Mouse (Mus musculus): ENCODE measurements at regions not wholly inside any gene's neighbourhood (a gene's known extent, or its start where the extent isn't known, plus 50 kb on each side); places are given as distances from the start of the nearest gene placed in this dataset.

DNA sequence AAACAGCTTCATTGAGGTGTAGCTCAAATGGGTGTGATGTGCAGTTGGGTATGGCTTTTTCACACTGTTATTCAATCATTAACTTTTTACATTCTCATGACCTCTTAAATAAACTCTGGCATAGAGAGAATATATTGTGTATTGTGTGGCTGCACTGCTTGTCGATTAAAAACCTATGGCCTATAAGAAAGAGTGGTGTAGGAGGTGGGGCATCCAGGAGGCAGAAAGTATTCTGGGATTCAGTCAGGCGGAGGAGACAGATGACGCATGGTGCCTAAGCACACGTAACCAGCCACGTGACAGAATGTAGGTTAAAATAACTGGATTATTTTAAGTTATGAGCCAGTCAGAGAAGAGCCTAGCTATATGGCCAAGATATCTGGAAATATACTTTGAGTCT, 78.2 kb upstream of the Slc16a7 start:
- no peak for DNase-seq (ENCODE audit: low read depth)

GRCm38 (mm10) chr10:125488350-125488749, 99.1 kb upstream of the Slc16a7 start:
- no peak for DNase-seq (ENCODE audit: low read depth)

DNA sequence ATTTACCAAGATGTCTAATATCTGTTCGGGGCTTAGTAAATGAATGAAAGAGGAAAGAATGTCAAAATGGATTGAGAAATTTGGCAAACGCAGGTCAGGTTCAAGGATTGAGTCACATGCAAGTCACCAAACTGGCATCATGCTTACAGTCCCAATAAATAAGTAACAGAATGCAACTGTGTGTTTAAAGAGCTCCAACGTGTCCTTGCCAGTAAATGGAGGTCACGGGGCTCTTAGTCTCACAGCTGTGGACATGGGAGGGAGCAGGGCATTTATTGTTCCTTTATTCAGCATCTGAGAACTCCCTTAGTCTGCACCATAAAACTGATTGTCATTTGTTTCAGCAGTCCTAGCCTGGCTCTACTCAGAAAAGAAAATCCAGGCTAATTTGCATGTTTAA, 101.1 kb upstream of the Slc16a7 start:
- no peak for DNase-seq (ENCODE audit: low read depth)

GRCm38 (mm10) chr10:125494489-125494888, 105.2 kb upstream of the Slc16a7 start:
- DNase-seq (ENCODE audit: low read depth) = no peak

GRCm38 (mm10) chr10:125498347-125498746, 109.1 kb upstream of the Slc16a7 start:
- no peak for DNase-seq (ENCODE audit: low read depth)

DNA sequence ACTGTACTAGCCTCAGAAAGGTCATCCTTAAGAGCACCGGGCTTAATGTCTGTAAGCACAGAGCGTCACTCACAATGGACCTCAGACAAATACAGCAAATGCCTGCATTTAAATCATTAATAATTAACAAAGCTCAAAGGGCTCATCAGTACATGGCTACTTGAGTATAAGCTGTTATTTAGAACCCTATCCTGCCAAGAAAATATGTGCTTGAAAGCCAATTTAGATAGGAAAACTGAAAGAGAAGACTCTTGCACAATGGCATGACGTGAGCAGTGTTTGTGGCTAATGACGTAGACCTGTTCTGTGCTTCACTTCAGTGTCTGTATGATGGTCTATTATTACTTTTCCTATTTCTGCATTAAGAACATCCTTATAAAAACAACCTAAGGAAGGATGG, 111.1 kb upstream of the Slc16a7 start:
- DNase-seq (ENCODE audit: low read depth) = no peak

GRCm38 (mm10) chr10:125515026-125515425, 125.8 kb upstream of the Slc16a7 start:
- DNase-seq (ENCODE audit: low read depth) = no peak

GRCm38 (mm10) chr10:125530876-125531275, 141.6 kb upstream of the Slc16a7 start:
- DNase-seq (ENCODE audit: low read depth) = no peak

- DNase-seq (ENCODE audit: low read depth) = no peak
Measured at GRCm38 (mm10) chr10:125538316-125538715, 149.1 kb upstream of the Slc16a7 start.

- no peak for DNase-seq (ENCODE audit: low read depth)
Measured at GRCm38 (mm10) chr10:125586489-125587147, 197.4 kb upstream of the Slc16a7 start.

GRCm38 (mm10) chr10:125593006-125593405, 203.7 kb upstream of the Slc16a7 start:
- no peak for DNase-seq (ENCODE audit: low read depth)

DNA sequence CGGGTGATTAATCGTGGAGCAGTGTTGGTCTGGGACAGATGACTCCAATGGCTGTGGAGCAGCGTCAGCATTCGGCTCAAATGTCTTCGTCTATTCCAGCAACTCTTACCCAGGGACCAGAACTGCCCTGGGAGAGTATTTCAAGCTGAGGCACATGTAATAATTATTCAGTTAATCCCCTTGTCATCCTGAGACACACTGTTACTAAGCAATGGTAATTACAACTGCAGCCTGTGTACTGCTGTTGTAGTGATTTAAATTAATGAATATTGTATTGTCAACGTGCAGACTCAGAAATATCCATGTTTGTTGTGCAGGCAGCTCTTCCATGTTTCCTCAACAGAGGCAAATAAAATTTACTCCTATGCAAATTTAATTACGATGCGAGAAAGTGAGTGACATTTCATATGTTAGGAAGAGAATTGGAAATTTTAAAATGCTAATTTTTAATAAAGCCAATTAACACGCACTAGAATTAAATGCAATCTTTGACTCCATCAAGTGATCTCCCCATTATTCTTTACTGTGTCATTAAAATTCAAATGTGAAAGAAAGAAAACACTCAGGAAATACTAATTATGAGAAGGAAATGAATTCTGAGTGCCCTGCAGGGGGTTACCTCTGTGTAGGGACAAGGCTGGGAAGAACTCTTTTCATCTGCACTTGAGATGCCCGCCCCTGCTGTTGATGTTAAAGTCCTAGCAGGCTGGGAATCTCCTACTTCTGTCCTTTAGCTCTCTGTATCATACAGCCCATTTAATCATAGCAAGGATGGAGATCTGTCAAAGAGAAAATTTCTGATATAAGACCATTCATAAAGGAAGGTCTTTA, 218.7 kb upstream of the Slc16a7 start:
- no peak for DNase-seq (ENCODE audit: low read depth)

- DNase-seq (ENCODE audit: low read depth) = no peak
Measured at GRCm38 (mm10) chr10:125610353-125610752, 221.1 kb upstream of the Slc16a7 start.

- DNase-seq (ENCODE audit: low read depth) = no peak
Measured at GRCm38 (mm10) chr10:125612773-125613172, 223.5 kb upstream of the Slc16a7 start.

- DNase-seq (ENCODE audit: low read depth) = no peak
Measured at GRCm38 (mm10) chr10:125621376-125621775, 232.1 kb upstream of the Slc16a7 start.

DNA sequence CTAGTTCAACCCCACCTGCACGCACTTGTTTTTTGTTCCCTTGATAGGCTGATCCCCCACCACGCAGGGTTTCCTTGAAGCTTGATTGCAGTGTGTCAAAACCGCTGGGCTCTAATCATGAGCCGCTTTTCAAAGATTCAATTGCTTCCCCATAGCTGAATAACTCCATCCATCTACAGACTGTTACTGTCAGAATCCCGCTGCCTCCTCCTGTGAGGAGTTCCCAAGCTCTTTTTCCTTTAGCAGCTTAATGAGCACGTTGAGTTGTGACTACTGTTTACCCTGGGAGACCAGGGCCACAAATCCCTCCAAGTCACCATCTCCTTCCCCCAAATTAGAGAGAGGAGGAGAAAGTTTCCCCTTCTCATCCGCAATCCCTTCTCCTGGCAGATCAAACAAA, 234.6 kb upstream of the Slc16a7 start:
- no peak for DNase-seq (ENCODE audit: low read depth)

DNA sequence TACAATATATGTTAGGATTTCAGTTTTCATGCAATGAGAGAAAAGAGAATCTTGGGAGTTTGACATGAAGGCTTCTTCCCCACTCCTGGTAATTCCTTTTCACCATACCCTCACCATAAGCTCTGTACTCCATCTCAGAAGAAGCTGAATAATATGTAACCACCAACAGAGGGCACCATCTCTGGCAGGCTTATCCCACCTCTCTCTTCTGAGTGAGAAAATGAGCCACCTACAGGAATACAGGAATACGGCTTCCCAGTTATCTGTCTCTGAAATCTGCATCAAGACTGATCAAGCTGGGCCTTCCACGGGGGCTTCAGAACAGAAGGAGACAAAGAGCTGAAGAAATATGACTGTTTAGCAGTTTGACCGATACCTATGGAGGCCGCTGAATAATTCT, 278.6 kb upstream of the Slc16a7 start:
- no peak for DNase-seq (ENCODE audit: low read depth)

GRCm38 (mm10) chr10:125673637-125674036, 284.4 kb upstream of the Slc16a7 start:
- DNase-seq (ENCODE audit: low read depth) = no peak

- no peak for DNase-seq (ENCODE audit: low read depth)
Measured at GRCm38 (mm10) chr10:125679644-125680043, 286.3 kb upstream of the Lrig3 start.

DNA sequence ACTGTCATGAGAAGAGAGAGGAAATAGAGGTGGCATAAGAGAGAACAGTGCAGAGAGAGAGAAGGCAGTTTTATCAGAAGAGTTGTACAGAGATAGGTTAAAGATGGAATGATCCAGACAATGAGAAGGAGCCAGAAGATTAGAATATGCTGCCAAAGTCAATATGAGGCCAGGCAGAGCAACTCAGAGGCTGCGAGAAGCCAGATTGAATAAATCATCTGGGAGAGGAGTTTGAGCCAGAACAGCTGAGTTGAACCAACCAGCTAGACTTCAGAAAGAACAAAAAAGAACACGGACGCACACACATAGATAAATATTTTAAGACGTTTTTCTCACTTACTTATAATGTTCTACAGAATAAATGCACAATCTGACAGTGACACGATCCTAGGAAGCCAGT, 280.8 kb upstream of the Lrig3 start:
- DNase-seq (ENCODE audit: low read depth) = no peak

GRCm38 (mm10) chr10:125693505-125693904, 272.5 kb upstream of the Lrig3 start:
- no peak for DNase-seq (ENCODE audit: low read depth)

DNA sequence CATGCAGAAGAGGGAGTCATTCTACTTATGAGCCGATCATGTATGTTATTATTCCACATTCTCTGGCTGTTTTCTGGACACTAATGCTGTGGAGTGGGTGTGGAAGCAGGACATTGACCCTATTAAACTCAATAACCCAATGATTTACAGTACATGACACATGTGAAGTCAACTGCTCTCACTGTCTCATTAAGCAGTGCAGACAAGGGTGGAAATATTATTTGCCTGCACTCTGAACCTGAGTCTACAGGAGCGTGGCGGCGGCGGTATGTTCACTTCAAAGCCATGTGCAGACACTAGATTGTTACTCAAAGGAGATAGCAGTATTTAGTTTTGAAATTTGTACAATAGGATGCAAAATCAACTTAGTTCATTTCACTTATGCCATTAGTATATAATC, 269.8 kb upstream of the Lrig3 start:
- no peak for DNase-seq (ENCODE audit: low read depth)

DNA sequence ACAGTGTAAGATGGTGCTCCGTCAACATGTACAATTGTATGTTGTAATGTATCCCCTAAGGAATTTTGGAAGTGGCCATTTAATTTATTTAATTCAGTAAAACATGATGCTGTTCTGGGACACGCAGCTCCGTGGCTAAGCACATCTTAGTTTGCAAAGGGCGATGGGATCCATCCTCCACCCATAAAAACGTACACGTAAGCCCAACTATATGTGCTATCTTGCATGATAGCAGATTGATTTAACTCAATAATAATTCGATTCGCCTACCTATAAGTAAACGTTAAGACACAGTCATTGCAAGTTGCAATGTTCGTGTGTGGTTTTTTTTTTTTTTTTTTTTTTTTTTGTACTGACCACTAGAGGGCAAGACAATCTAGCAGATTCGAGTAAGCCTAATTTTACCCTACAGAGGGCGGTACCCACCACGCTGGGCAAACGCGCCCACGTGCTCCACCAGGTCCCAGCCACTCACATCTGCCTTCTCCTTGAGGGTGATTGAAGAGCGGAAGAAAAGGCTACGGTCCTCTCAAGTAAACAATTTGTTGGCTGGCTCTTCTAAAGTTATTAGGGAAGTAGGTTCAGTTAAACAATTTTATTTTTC, 240.8 kb upstream of the Lrig3 start:
- no peak for DNase-seq (ENCODE audit: low read depth)
